Mouse (Mus musculus): Measurements from ENCODE around the gene Rhov.

GRCm38 (mm10) chr2:119245246-119245645, 25.8 kb downstream of the Rhov start:
- TF ChIP-seq GATA1 (IDR thresholded peaks at IDR 0.05; ENCODE audit: borderline replicate concordance, low read length) (no peak), FLI1 (IDR thresholded peaks at IDR 0.05; ENCODE audit: low read length) (no peak)

Measured in megakaryocyte, embryonic 14.5 days (primary cell).